Mouse (Mus musculus) erythroblast, embryonic 14.5 days (primary cell): Measurements from ENCODE around the gene Ank3.

Experiments used
- GATA1 ChIP-seq: IDR thresholded peaks from 2 replicates; pipeline ENCODE4 v1.6.1; 2012; ENCODE audit warnings: low read length, inconsistent platforms, mixed read lengths
- TAL1 ChIP-seq: IDR thresholded peaks from 3 replicates; pipeline ENCODE4 v1.6.1; 2012; ENCODE audit warnings: low read length, inconsistent platforms, mixed read lengths

DNA sequence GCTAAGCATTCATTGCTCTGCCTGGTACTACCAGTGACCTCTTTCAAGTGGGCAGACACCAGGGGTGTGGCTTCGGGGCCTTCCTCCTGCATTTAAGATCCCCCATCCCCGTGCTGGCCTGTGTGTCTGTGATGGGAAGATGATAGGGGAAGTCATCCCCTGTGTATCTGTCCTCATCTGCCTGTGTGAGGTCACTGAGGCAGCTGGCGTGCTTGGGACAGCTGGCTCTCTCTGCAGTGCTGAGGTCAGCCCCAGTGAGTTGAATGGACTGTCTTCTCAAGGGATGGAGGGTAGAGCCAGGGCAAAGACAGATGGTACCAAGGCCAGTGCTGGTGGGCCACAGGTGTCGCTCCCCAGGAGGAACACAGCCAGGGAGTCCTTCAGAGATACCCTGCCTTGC, 302.7 kb downstream of the Ank3 start:
- no peak for TF ChIP-seq TAL1
- no peak for TF ChIP-seq GATA1
